Mouse (Mus musculus): ENCODE results near the gene Polr1d. TPM values are rescaled to one million over a fixed set of nuclear protein-coding genes. Genes with fewer than 3 reads are reported as not detected.

Gene Polr1d
- polyA plus RNA-seq, 1 experiment from 2014 or later = 68.0 TPM

GRCm38 (mm10) chr5:147056712-147057290 is 20.0 kb upstream of the Polr1d start:
- 64% methylated on average over 10 of the region's 10 CpGs for WGBS (ENCODE audit: insufficient replicate concordance)
- Histone ChIP-seq H3K9me3 (replicated peaks) (no peaks in the 10 kb centered on the region), H3K9ac (no peak overlapping the region), H3K4me2 (no peak overlapping the region), H3K27ac (replicated peaks) (peak overlapping the region; percentile 59), H3K4me1 (replicated peaks) (peaks cover 55% of the 10 kb centered on the region), H3K36me3 (replicated peaks) (no peaks in the 10 kb centered on the region), H3K27me3 (no peaks in the 10 kb centered on the region), H3K4me3 (replicated peaks) (no peak overlapping the region)
- ATAC-seq (ENCODE audit: insufficient read depth) = peak; percentile 17; the same call in 1 of the 2 replicates

- peak overlapping the region; percentile 59 for H3K27ac ChIP-seq (replicated peaks)
These were observed 19.0 kb upstream of the Polr1d start for GRCm38 (mm10) chr5:147057626-147058414.

DNA sequence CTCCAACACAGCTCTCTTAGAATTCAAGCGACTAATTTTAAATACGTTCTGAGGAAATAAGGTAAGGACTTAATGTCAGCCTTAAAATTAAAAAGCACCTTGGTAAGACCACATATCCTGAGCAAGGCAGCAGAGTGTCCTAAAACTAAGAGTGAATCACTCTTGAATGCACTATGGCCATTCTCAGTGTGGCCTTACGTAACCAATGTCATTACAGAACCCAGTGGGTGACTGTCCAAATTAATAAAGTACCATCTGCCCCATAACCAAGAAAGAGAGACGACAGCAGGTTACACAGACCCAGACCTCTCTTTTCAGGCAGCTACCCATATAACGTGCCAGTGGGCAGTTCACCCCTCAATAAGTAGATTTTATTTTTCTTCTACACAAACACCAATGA is 18.2 kb upstream of the Polr1d start:
- Histone ChIP-seq H3K9me3 (replicated peaks) (no peaks in the 10 kb centered on the region), H3K36me3 (replicated peaks) (no peaks in the 10 kb centered on the region), H3K27me3 (no peaks in the 10 kb centered on the region), H3K4me3 (replicated peaks) (no peak overlapping the region), H3K27ac (replicated peaks) (0 out of 2 replicates have a peak overlapping the region, but pooled peaks have one; percentile 31), H3K4me1 (replicated peaks) (peaks cover 44% of the 10 kb centered on the region), H3K4me2 (no peak overlapping the region), H3K9ac (no peak overlapping the region)
- WGBS (ENCODE audit: insufficient replicate concordance) = 73% methylated on average over 5 of the region's 5 CpGs
- ATAC-seq (ENCODE audit: insufficient read depth) = no peak

More at GRCm38 (mm10) chr5:147057626-147058414, 19.0 kb upstream of the Polr1d start:
- H3K4me3 ChIP-seq (replicated peaks) = no peak overlapping the region
- no peaks in the 10 kb centered on the region for H3K36me3 ChIP-seq (replicated peaks)
- 69% methylated on average over 9 of the region's 9 CpGs for WGBS (ENCODE audit: insufficient replicate concordance)
- H3K9ac ChIP-seq = no peak overlapping the region
- ATAC-seq (ENCODE audit: insufficient read depth) = no peak
- H3K4me1 ChIP-seq (replicated peaks) = peaks cover 50% of the 10 kb centered on the region
- H3K4me2 ChIP-seq = no peak overlapping the region
- H3K9me3 ChIP-seq (replicated peaks) = no peaks in the 10 kb centered on the region
- H3K27me3 ChIP-seq = no peaks in the 10 kb centered on the region

- Histone ChIP-seq H3K4me3 (replicated peaks) (no peak overlapping the region), H3K9me3 (replicated peaks) (no peaks in the 10 kb centered on the region), H3K27ac (replicated peaks) (no peak overlapping the region), H3K27me3 (no peaks in the 10 kb centered on the region), H3K9ac (no peak overlapping the region), H3K4me1 (replicated peaks) (peaks cover 37% of the 10 kb centered on the region), H3K4me2 (no peak overlapping the region), H3K36me3 (replicated peaks) (no peaks in the 10 kb centered on the region)
- 62% methylated on average over 9 of the region's 9 CpGs for WGBS (ENCODE audit: insufficient replicate concordance)
- no peak for ATAC-seq (ENCODE audit: insufficient read depth)
These were observed 17.5 kb upstream of the Polr1d start for GRCm38 (mm10) chr5:147059319-147059718.

- Histone ChIP-seq H3K9ac (no peak overlapping the region), H3K9me3 (replicated peaks) (no peaks in the 10 kb centered on the region), H3K36me3 (replicated peaks) (no peaks in the 10 kb centered on the region), H3K4me3 (replicated peaks) (no peak overlapping the region), H3K4me1 (replicated peaks) (peaks cover 34% of the 10 kb centered on the region), H3K4me2 (no peak overlapping the region), H3K27ac (replicated peaks) (no peak overlapping the region), H3K27me3 (no peaks in the 10 kb centered on the region)
- 53% methylated on average over 2 of the region's 2 CpGs for WGBS (ENCODE audit: insufficient replicate concordance)
- ATAC-seq (ENCODE audit: insufficient read depth) = no peak
These were observed 16.8 kb upstream of the Polr1d start for GRCm38 (mm10) chr5:147060024-147060423.

GRCm38 (mm10) chr5:147063215-147063661 is 13.6 kb upstream of the Polr1d start:
- Histone ChIP-seq H3K9me3 (replicated peaks) (no peaks in the 10 kb centered on the region), H3K27me3 (no peaks in the 10 kb centered on the region), H3K27ac (replicated peaks) (no peak overlapping the region), H3K4me1 (replicated peaks) (peaks cover 19% of the 10 kb centered on the region), H3K4me3 (replicated peaks) (no peak overlapping the region), H3K9ac (no peak overlapping the region), H3K4me2 (no peak overlapping the region), H3K36me3 (replicated peaks) (no peaks in the 10 kb centered on the region)
- ATAC-seq (ENCODE audit: insufficient read depth) = no peak
- 61% methylated on average over 8 of the region's 8 CpGs for WGBS (ENCODE audit: insufficient replicate concordance)

GRCm38 (mm10) chr5:147066129-147066528 is 10.7 kb upstream of the Polr1d start:
- H3K27ac ChIP-seq (replicated peaks) = no peak overlapping the region
- no peak for ATAC-seq (ENCODE audit: insufficient read depth)
- H3K4me2 ChIP-seq = no peak overlapping the region
- 54% methylated on average over 4 of the region's 4 CpGs for WGBS (ENCODE audit: insufficient replicate concordance)
- H3K9ac ChIP-seq = no peak overlapping the region
- H3K36me3 ChIP-seq (replicated peaks) = no peaks in the 10 kb centered on the region
- peaks cover 18% of the 10 kb centered on the region for H3K4me1 ChIP-seq (replicated peaks)
- no peak overlapping the region for H3K4me3 ChIP-seq (replicated peaks)
- H3K27me3 ChIP-seq = no peaks in the 10 kb centered on the region
- H3K9me3 ChIP-seq (replicated peaks) = no peaks in the 10 kb centered on the region

DNA sequence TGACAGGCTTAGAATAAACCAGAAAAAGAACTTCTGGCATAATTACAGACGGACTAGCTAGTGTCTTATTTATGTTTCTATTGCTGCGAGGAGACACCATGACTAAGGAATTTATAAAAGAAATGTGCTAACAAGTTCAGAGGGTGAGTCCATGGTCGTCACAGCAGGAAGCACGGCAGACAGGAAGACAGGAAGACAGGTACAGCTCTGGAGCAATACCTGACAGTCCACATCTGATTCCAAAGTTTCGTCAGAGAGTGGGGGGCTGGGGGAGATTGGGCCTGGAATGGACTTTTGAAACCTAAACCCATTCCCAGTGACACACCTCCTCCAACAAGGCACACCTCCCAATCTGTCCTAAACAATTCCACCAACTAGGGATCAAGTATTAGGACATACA is 9.9 kb upstream of the Polr1d start:
- WGBS (ENCODE audit: insufficient replicate concordance) = 44% methylated on average over 5 of the region's 5 CpGs
- peaks cover 22% of the 10 kb centered on the region for H3K4me1 ChIP-seq (replicated peaks)
- H3K36me3 ChIP-seq (replicated peaks) = no peaks in the 10 kb centered on the region
- H3K4me2 ChIP-seq = no peak overlapping the region
- no peaks in the 10 kb centered on the region for H3K9me3 ChIP-seq (replicated peaks)
- no peak overlapping the region for H3K9ac ChIP-seq
- no peaks in the 10 kb centered on the region for H3K27me3 ChIP-seq
- no peak overlapping the region; the same call in 1 of the 2 replicates for H3K27ac ChIP-seq (replicated peaks)
- ATAC-seq (ENCODE audit: insufficient read depth) = peak; percentile 54
- H3K4me3 ChIP-seq (replicated peaks) = no peak overlapping the region

- no peak overlapping the region for H3K4me2 ChIP-seq
- no peak overlapping the region for H3K27ac ChIP-seq (replicated peaks)
- H3K9me3 ChIP-seq (replicated peaks) = no peaks in the 10 kb centered on the region
- ATAC-seq (ENCODE audit: insufficient read depth) = no peak
- no peaks in the 10 kb centered on the region for H3K27me3 ChIP-seq
- WGBS (ENCODE audit: insufficient replicate concordance) = 69% methylated on average over 5 of the region's 5 CpGs
- no peak overlapping the region for H3K4me3 ChIP-seq (replicated peaks)
- no peak overlapping the region for H3K9ac ChIP-seq
- no peaks in the 10 kb centered on the region for H3K36me3 ChIP-seq (replicated peaks)
- H3K4me1 ChIP-seq (replicated peaks) = peaks cover 34% of the 10 kb centered on the region
These were observed 8.0 kb upstream of the Polr1d start for GRCm38 (mm10) chr5:147068876-147069275.

GRCm38 (mm10) chr5:147070791-147071516 is 5.9 kb upstream of the Polr1d start:
- Histone ChIP-seq H3K4me3 (replicated peaks) (no peak overlapping the region), H3K27me3 (no peaks in the 10 kb centered on the region), H3K9me3 (replicated peaks) (no peaks in the 10 kb centered on the region), H3K36me3 (replicated peaks) (no peaks in the 10 kb centered on the region), H3K4me2 (no peak overlapping the region), H3K9ac (no peak overlapping the region), H3K27ac (replicated peaks) (no peak overlapping the region), H3K4me1 (replicated peaks) (peaks cover 54% of the 10 kb centered on the region)
- 55% methylated on average over 16 of the region's 16 CpGs for WGBS (ENCODE audit: insufficient replicate concordance)
- ATAC-seq (ENCODE audit: insufficient read depth) = no peak

DNA sequence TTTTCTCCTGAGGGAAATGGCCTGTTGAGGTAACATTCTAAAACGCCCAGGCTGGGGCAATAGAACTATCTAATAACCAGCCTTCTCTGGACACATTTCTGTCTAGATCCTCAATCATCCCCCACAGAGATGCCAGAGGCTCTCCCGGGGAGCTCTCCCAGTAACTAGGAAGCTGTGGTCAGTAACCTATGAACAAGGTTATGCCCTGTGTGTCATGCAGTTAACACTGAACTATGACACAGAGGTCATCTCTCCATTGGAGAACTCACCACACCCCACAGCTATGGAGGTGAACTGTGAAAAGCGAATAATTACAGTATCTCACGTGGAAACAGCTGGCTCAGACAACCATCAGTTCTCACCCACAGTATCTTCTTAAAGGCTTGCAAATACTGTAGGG is 5.0 kb upstream of the Polr1d start:
- Histone ChIP-seq H3K9me3 (replicated peaks) (no peaks in the 10 kb centered on the region), H3K36me3 (replicated peaks) (no peaks in the 10 kb centered on the region), H3K27ac (replicated peaks) (no peak overlapping the region), H3K27me3 (no peaks in the 10 kb centered on the region), H3K4me1 (replicated peaks) (peaks cover 57% of the 10 kb centered on the region), H3K4me3 (replicated peaks) (no peak overlapping the region), H3K4me2 (no peak overlapping the region), H3K9ac (no peak overlapping the region)
- no peak for ATAC-seq (ENCODE audit: insufficient read depth)
- WGBS (ENCODE audit: insufficient replicate concordance) = 42% methylated on average over 4 of the region's 4 CpGs
